ENCODE assay signal across 8 mouse cellular contexts in the genomic region with DNA sequence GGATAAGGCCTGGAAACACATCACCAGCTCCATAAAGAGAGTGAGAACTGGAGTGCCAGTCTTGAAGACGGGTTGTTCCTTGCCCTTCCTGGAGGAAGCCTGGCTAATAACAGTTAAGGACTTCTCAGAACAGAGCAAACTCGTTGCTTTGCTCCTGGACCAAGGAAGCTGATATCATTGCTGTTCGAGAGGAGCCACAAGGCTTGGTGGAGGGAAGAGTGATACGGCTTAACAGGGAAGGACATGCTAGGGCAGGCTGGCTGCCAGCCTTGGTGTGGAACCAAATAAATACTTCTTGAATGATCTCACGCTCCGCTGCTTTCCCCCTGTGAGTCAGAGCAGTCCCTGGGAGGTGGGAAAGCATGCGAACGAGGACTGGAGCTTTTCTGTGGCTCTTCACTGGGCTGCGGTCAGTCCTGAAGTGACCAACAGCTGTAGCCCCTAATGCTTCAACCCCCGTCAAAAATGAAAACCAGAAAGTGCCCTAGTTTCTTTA. TPM values are rescaled to one million over a fixed set of nuclear protein-coding genes. Genes with fewer than 3 reads are reported as not detected.
DNase-seq lines count a peak whose midpoint lies in the region; ATAC-seq and TF ChIP-seq lines count a peak whose summit lies in the region.

No protein-coding gene starts in this region.

- TF ChIP-seq POLR2A in MEL (IDR thresholded peaks at IDR 0.05; ENCODE audit: control insufficient read depth in 1 of 2, insufficient read depth in 1 of 2, low read depth in 1 of 2, low read length in 2 of 2, poor library complexity in 1 of 2): no peak
- no peak for TF ChIP-seq POLR2A in embryonic fibroblast, embryonic 13.5 days (IDR thresholded peaks at IDR 0.05; ENCODE audit: low read depth, low read length)

- TF ChIP-seq RAD21 in MEL (IDR thresholded peaks at IDR 0.05; ENCODE audit: low read depth, low read length): no peak

- H3K9ac ChIP-seq in MEL (ENCODE audit: control insufficient read depth, low read depth, low read length, poor library complexity, severe bottlenecking): peak overlapping the region; percentile 29

- H3K9me3 ChIP-seq in MEL (replicated peaks; ENCODE audit: insufficient read depth, low read length): no peaks in the 10 kb centered on the region

- no peak for ATAC-seq in activated CD4-positive, CD25-positive, alpha-beta regulatory T cell, adult 4 months

- H3K79me2 ChIP-seq in MEL (ENCODE audit: control insufficient read depth, insufficient read depth, low read length, poor library complexity): no peaks in the 10 kb centered on the region

- peaks cover 17 to 35% of the 10 kb centered on the region in 2 experiments for H3K4me1 ChIP-seq in MEL (ENCODE audit: control insufficient read depth in 1 of 2, insufficient read depth in 2 of 2, low read length in 2 of 2)
- H3K4me1 ChIP-seq in embryonic fibroblast, embryonic 13.5 days (ENCODE audit: control insufficient read depth, insufficient read depth, low read length): peaks cover 18% of the 10 kb centered on the region

- DNase-seq in MEL (ENCODE audit: low read depth, low spot score): peak; percentile 91
- peak; percentile 88 for DNase-seq in adrenal gland, adult 2 months
- DNase-seq in heart, postnatal 4 days: peak; percentile 89
- peak; percentile 81 to 88 for DNase-seq in lung, adult 18-20 months
- DNase-seq in testis, postnatal 14 days (ENCODE audit: low spot score): peak; percentile 60
- no peak for DNase-seq in frontal cortex, postnatal 36 days (ENCODE audit: low spot score in 2 of 2)

- TF ChIP-seq EP300 in MEL (IDR thresholded peaks at IDR 0.05; ENCODE audit: low read depth in 1 of 2, low read length in 2 of 2): peak; percentile 57 to 73; a peak in 3 of 4 replicates

- H3K4me3 ChIP-seq in MEL (ENCODE audit: control insufficient read depth in 1 of 2, insufficient read depth in 1 of 2, low read depth in 2 of 2, low read length in 2 of 2): peak overlapping the region; percentile 15 to 30
- H3K4me3 ChIP-seq in embryonic fibroblast, embryonic 13.5 days (ENCODE audit: insufficient read depth, low read length): no peak overlapping the region

- peaks cover 0 to 29% of the 10 kb centered on the region in 2 experiments; a peak in 2 of 4 replicates for H3K36me3 ChIP-seq in MEL (ENCODE audit: control insufficient read depth in 1 of 2, insufficient read depth in 2 of 2, low read length in 2 of 2)

- H3K27me3 ChIP-seq in MEL (ENCODE audit: control insufficient read depth in 1 of 2, insufficient read depth in 2 of 2, low read length in 2 of 2): no peaks in the 10 kb centered on the region

- H3K27ac ChIP-seq in MEL (ENCODE audit: control insufficient read depth, low read depth, low read length): peak overlapping the region; percentile 82
- peak overlapping the region; percentile 96 for H3K27ac ChIP-seq in embryonic fibroblast, embryonic 13.5 days (ENCODE audit: insufficient read depth, low read length)

- TF ChIP-seq CTCF in MEL (IDR thresholded peaks at IDR 0.05 in 2 of 3, conservative IDR thresholded peaks at IDR 0.05 in 1 of 3; ENCODE audit: control insufficient read depth in 1 of 3, insufficient read depth in 1 of 3, low read depth in 2 of 3, low read length in 3 of 3, poor library complexity in 1 of 3, severe bottlenecking in 1 of 3): no peak
- TF ChIP-seq CTCF in embryonic fibroblast, embryonic 13.5 days (IDR thresholded peaks at IDR 0.05; ENCODE audit: borderline replicate concordance, insufficient read depth, low read length): no peak

TF ChIP-seq in MEL, 35 proteins besides CTCF, POLR2A, EP300 and RAD21:
- TF ChIP-seq MYC (IDR thresholded peaks at IDR 0.05; ENCODE audit: low read depth, low read length): 0 out of 2 replicates have a peak, but pooled peaks have one; percentile 71
- TF ChIP-seq SIN3A (IDR thresholded peaks at IDR 0.05; ENCODE audit: low read length): peak; percentile 55; the same call in 1 of the 2 replicates
- no peak for TF ChIP-seq BHLHE40 (IDR thresholded peaks at IDR 0.05; ENCODE audit: borderline replicate concordance, low read depth, low read length)
- TF ChIP-seq E2F4 (IDR thresholded peaks at IDR 0.05; ENCODE audit: borderline replicate concordance, low read depth, low read length): no peak
- TF ChIP-seq MAFK (IDR thresholded peaks at IDR 0.05; ENCODE audit: borderline replicate concordance, low read depth, low read length): no peak
- TF ChIP-seq ZKSCAN1 (IDR thresholded peaks at IDR 0.05; ENCODE audit: low read depth, low read length): no peak
- no peak for TF ChIP-seq NRF1 (IDR thresholded peaks at IDR 0.05; ENCODE audit: insufficient read depth, low read depth, low read length, poor library complexity, severe bottlenecking)
- TF ChIP-seq TAL1 (IDR thresholded peaks at IDR 0.05; ENCODE audit: low read length): peak; percentile 46; the same call in 1 of the 2 replicates
- peak; percentile 8; the same call in 1 of the 2 replicates for TF ChIP-seq MYB (IDR thresholded peaks at IDR 0.05; ENCODE audit: low read depth, low read length)
- peak; percentile 80 for TF ChIP-seq ETS1 (IDR thresholded peaks at IDR 0.05; ENCODE audit: low read depth, low read length)
- TF ChIP-seq HCFC1 (IDR thresholded peaks at IDR 0.05; ENCODE audit: low read depth, low read length): no peak
- TF ChIP-seq MXI1 (IDR thresholded peaks at IDR 0.05; ENCODE audit: low read depth, low read length): no peak; the same call in 1 of the 2 replicates
- TF ChIP-seq CHD1 (IDR thresholded peaks at IDR 0.05; ENCODE audit: low read depth, low read length): no peak
- TF ChIP-seq TBP (IDR thresholded peaks at IDR 0.05; ENCODE audit: low read depth, low read length): no peak; the same call in 1 of the 2 replicates
- TF ChIP-seq TCF12 (IDR thresholded peaks at IDR 0.05; ENCODE audit: low read depth, low read length): peak; percentile 73
- TF ChIP-seq NELFE (IDR thresholded peaks at IDR 0.05; ENCODE audit: low read depth, low read length): no peak; the same call in 1 of the 2 replicates
- TF ChIP-seq CHD2 (IDR thresholded peaks at IDR 0.05; ENCODE audit: low read length): no peak

RNA-seq across cellular contexts. Expression of a gene that starts 21.8 kb away (rescaled TPM):
- total RNA-seq in MEL (2012; rRNA removed): 4.0 and 5.2 TPM in 2 replicates
- polyA plus RNA-seq in MEL (2012; ENCODE audit: insufficient read depth in 1 of 2, insufficient read length in 2 of 2, low read depth in 1 of 2, low replicate concordance in 2 of 2, missing spikeins in 1 of 2): 10 to 100 TPM in 1 of 2 experiments, not detected in 1; 18.0 TPM
- total RNA-seq in adrenal gland, adult 2 months (2021): 10 to 100 TPM; 14.2 to 29.5 TPM
- 19.4 and 20.2 TPM in 2 replicates for polyA plus RNA-seq in adrenal gland, adult 2 months (2012; rRNA removed)
- 55.7 and 63.3 TPM in 2 replicates for polyA plus RNA-seq in embryonic fibroblast, embryonic 13.5 days (2011; ENCODE audit: insufficient read length, low read depth, missing spikeins)
- 10 to 100 TPM; 36.7 to 38.2 TPM for total RNA-seq in heart, postnatal 4 days (2021)
- polyA plus RNA-seq in activated CD4-positive, CD25-positive, alpha-beta regulatory T cell, adult 4 months (2017; shearing (Covaris generic)): 10 to 100 TPM in 1 of 2 experiments, 1 to 10 TPM in 1; 8.7 to 10.1 TPM

RNA-seq across cellular contexts. Expression of a gene that starts 39.2 kb away (rescaled TPM):
- 8.3 and 9.1 TPM in 2 replicates for total RNA-seq in MEL (2012; rRNA removed)
- polyA plus RNA-seq in MEL (2012; ENCODE audit: insufficient read depth in 1 of 2, insufficient read length in 2 of 2, low read depth in 1 of 2, low replicate concordance in 2 of 2, missing spikeins in 1 of 2): 10 to 100 TPM in 1 of 2 experiments, not detected in 1; 10.6 TPM
- total RNA-seq in adrenal gland, adult 2 months (2021): 10 to 100 TPM in 1 of 2 experiments, 1 to 10 TPM in 1; 6.7 to 11.5 TPM
- polyA plus RNA-seq in adrenal gland, adult 2 months (2012; rRNA removed): 20.4 and 22.0 TPM in 2 replicates
- 7.0 and 8.4 TPM in 2 replicates for polyA plus RNA-seq in embryonic fibroblast, embryonic 13.5 days (2011; ENCODE audit: insufficient read length, low read depth, missing spikeins)
- 1 to 10 TPM; 6.6 to 6.9 TPM for total RNA-seq in heart, postnatal 4 days (2021)
- 1 to 10 TPM; 1.9 to 2.3 TPM for polyA plus RNA-seq in activated CD4-positive, CD25-positive, alpha-beta regulatory T cell, adult 4 months (2017; shearing (Covaris generic))

RNA-seq across cellular contexts. Expression of a gene that starts 56.1 kb away (rescaled TPM):
- 17.0 and 17.3 TPM in 2 replicates for total RNA-seq in MEL (2012; rRNA removed)
- 100 to 1,000 TPM in 1 of 2 experiments, 10 to 100 TPM in 1; 59.0 to 168 TPM for polyA plus RNA-seq in MEL (2012; ENCODE audit: insufficient read depth in 1 of 2, insufficient read length in 2 of 2, low read depth in 1 of 2, low replicate concordance in 2 of 2, missing spikeins in 1 of 2)
- 10 to 100 TPM; 35.5 to 41.7 TPM for total RNA-seq in adrenal gland, adult 2 months (2021)
- polyA plus RNA-seq in adrenal gland, adult 2 months (2012; rRNA removed): 15.1 and 19.3 TPM in 2 replicates
- polyA plus RNA-seq in embryonic fibroblast, embryonic 13.5 days (2011; ENCODE audit: insufficient read length, low read depth, missing spikeins): 46.0 and 46.8 TPM in 2 replicates
- total RNA-seq in heart, postnatal 4 days (2021): 10 to 100 TPM; 46.5 to 49.7 TPM
- polyA plus RNA-seq in activated CD4-positive, CD25-positive, alpha-beta regulatory T cell, adult 4 months (2017; shearing (Covaris generic)): 10 to 100 TPM; 13.2 to 14.0 TPM

Comparison
In these comparisons a context has a peak if more than half of its experiments do, and no peak if none do; other contexts are left out.
1. DNase-seq: peak in MEL (single experiment), adrenal gland, adult 2 months (single experiment), heart, postnatal 4 days (single experiment), lung, adult 18-20 months (2 of 2) and testis, postnatal 14 days (single experiment); none in frontal cortex, postnatal 36 days (0 of 2).